Mouse (Mus musculus) erythroblast, embryonic 14.5 days (primary cell): Measurements from ENCODE around the gene Limk1. TPM values are rescaled to one million over a fixed set of nuclear protein-coding genes. Genes with fewer than 3 reads are reported as not detected.

Experiments used
- H3K27me3 ChIP-seq: 2 replicates; pipeline ENCODE4 v1.6.1; 2012; ENCODE audit warnings: inconsistent platforms; ENCODE audit not compliant: control insufficient read depth
- H3K36me3 ChIP-seq: 2 replicates; pipeline ENCODE4 v1.6.1; 2012; ENCODE audit warnings: mild to moderate bottlenecking, inconsistent platforms; ENCODE audit not compliant: control insufficient read depth
- H3K4me1 ChIP-seq: 2 replicates; pipeline ENCODE4 v1.6.1; 2012; ENCODE audit warnings: inconsistent platforms; ENCODE audit not compliant: control insufficient read depth
- H3K4me3 ChIP-seq: replicated peaks from 2 replicates; pipeline ENCODE3; 2012; ENCODE audit warnings: moderate library complexity, mild to moderate bottlenecking, inconsistent platforms
- H3K9me3 ChIP-seq: 2 replicates; pipeline ENCODE4 v1.6.1; 2012; ENCODE audit warnings: low read length, inconsistent platforms, mixed read lengths; ENCODE audit not compliant: control insufficient read depth
- GATA1 ChIP-seq: IDR thresholded peaks from 2 replicates; pipeline ENCODE4 v1.6.1; 2012; ENCODE audit warnings: low read length, inconsistent platforms, mixed read lengths
- TAL1 ChIP-seq: IDR thresholded peaks from 3 replicates; pipeline ENCODE4 v1.6.1; 2012; ENCODE audit warnings: low read length, inconsistent platforms, mixed read lengths
- polyA plus RNA-seq: library from polyadenylated mRNA; stranded (reverse); fragments of >175 nt; gene quantifications from 2 replicates; pipeline ENCODE4 v1.2.3, GENCODE M21; 2012

Gene Limk1
- polyA plus RNA-seq, 1 experiment: 0.39 TPM

DNA sequence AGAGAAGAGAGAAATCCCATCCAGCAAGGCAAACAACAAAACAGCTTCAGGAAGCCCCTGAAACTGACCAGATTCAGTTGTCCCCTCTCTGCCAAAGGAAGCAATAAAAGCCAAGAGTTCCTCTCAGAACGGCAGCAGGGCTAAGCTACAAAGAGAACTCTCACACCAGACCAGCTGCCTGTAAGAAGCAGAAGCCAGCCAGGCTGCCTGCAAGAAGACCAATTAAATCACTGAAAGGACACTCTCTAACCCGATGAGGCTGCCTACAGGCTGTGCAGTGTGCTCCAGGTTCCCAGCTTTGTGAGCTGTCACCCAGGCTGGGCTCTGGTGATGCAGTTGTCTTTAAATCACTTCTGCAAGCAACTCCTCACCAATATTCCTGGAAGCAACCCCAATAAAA lies 4.6 kb downstream of the Limk1 start:
- Histone ChIP-seq H3K36me3 (no peaks in the 10 kb centered on the region), H3K9me3 (no peaks in the 10 kb centered on the region), H3K27me3 (peaks cover 20% of the 10 kb centered on the region), H3K4me3 (no peak overlapping the region), H3K4me1 (peaks cover 30% of the 10 kb centered on the region)
- TF ChIP-seq TAL1 (no peak), GATA1 (no peak)

DNA sequence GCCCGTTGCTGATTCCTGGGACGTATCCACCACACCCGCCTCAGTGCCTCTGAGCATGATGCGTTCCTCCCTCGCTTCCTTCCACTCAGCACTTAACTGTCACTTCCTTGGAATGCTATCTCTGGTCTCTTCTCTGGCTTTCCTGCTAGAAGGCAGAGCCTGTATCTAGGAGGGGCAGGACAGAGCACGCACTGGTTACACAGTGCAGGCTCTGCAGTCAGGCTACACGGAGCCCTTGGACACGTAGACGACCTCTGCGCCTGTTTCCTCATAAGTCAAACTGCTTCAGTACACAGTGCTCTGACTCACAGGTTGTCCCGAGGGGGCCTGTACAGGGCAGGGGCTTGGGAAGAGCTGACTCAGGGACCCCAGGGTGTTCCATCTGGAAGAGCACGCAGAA lies 8.2 kb downstream of the Limk1 start:
- Histone ChIP-seq H3K36me3 (no peaks in the 10 kb centered on the region), H3K4me3 (no peak overlapping the region), H3K4me1 (peaks cover 39% of the 10 kb centered on the region), H3K9me3 (no peaks in the 10 kb centered on the region), H3K27me3 (no peaks in the 10 kb centered on the region)
- TF ChIP-seq GATA1 (no peak), TAL1 (no peak)

DNA sequence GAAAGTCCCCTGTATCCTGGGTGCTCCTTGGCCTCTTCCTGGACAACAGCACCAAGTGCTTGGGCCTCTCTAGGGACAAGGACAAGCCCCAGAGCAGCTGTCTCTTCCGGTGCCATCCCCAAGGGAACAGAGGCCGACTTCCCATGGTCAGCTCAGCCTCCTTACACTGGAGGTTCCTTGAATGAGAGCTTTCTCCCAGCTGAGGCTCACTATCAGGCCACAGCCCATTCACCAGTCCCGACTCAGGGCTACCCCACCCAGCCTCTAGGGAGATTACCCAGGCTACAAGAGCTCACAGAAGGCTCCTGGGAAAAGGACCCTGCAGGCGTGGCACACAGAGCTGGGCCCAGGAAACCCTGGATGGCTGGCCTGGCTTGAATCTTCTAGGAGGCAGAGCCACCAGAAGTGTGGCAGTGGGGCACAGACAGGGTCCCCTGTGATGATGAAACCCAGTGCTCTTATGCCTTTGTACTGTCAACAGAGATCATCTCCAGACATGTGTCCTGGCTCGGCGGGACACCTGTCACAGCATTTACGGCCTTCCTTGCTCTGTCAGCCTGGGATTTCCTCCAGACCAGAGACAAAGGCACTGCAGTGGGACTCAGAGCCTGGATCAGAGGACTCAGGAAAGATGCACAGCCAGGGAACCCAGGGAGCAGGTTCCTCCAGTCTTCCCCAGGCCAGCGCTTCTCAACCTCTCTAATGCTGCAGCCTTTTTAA lies 9.4 kb downstream of the Limk1 start:
- H3K4me3 ChIP-seq: no peak overlapping the region
- H3K4me1 ChIP-seq: peaks cover 39% of the 10 kb centered on the region
- TF ChIP-seq GATA1: no peak
- no peaks in the 10 kb centered on the region for H3K9me3 ChIP-seq
- no peaks in the 10 kb centered on the region for H3K36me3 ChIP-seq
- H3K27me3 ChIP-seq: no peaks in the 10 kb centered on the region

GRCm38 (mm10) chr5:134678031-134678430 lies 10.4 kb downstream of the Limk1 start:
- no peaks in the 10 kb centered on the region for H3K27me3 ChIP-seq
- H3K4me1 ChIP-seq: peaks cover 39% of the 10 kb centered on the region
- no peak overlapping the region for H3K4me3 ChIP-seq
- H3K9me3 ChIP-seq: no peaks in the 10 kb centered on the region
- TF ChIP-seq GATA1: no peak
- no peak for TF ChIP-seq TAL1
- H3K36me3 ChIP-seq: no peaks in the 10 kb centered on the region

- TF ChIP-seq TAL1 (no peak), GATA1 (no peak)
- Histone ChIP-seq H3K4me3 (no peak overlapping the region), H3K4me1 (peaks cover 39% of the 10 kb centered on the region), H3K9me3 (no peaks in the 10 kb centered on the region), H3K36me3 (no peaks in the 10 kb centered on the region), H3K27me3 (no peaks in the 10 kb centered on the region)
Measured at GRCm38 (mm10) chr5:134677491-134677890, 10.9 kb downstream of the Limk1 start.

DNA sequence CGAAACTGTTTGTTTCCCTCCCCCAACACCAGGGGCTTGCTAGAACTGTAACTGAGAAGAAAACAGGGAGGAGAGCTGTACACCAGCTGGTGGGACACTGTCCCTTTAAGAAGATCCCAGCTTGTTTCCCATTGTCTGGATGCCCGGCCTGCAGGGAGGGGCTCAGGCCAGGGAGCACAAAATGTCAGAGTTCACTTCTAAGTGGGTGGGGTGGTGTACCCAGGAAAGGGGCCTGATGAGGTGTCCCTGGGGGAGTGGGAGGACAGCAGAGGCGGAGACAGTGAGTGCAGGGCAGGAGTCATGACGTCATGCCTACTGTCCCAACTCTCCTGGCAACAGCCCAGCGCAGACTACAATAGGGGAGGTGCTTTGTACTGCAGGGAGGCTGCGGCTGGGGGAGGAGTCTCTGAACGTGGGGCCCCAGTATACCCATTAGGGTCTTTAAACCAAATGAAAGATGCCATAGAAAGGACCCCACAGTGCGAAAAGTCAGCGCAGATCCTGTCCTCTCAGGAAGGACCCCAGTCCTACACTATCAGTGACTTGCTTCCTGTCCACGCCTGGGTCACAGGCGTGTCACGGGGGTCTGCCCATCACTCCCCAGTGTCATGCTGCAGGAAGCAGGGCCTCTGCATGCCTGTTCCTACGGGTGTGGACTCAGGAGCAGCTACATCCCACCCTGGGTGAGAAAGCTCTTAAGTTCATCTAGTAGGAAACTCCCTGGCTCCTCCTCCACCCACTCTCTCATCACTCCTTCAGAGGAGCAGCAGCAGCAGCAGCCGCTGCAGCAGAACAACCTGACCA lies 12.2 kb downstream of the Limk1 start:
- TF ChIP-seq TAL1 (no peak), GATA1 (no peak)
- H3K27me3 ChIP-seq: no peaks in the 10 kb centered on the region
- H3K4me3 ChIP-seq: peak overlapping the region; percentile 6
- H3K9me3 ChIP-seq: no peaks in the 10 kb centered on the region
- no peaks in the 10 kb centered on the region for H3K36me3 ChIP-seq
- peaks cover 39% of the 10 kb centered on the region for H3K4me1 ChIP-seq

GRCm38 (mm10) chr5:134674977-134675376 lies 13.4 kb downstream of the Limk1 start:
- TF ChIP-seq TAL1 (no peak), GATA1 (no peak)
- H3K36me3 ChIP-seq: no peaks in the 10 kb centered on the region
- peaks cover 36% of the 10 kb centered on the region for H3K4me1 ChIP-seq
- H3K9me3 ChIP-seq: no peaks in the 10 kb centered on the region
- H3K4me3 ChIP-seq: no peak overlapping the region
- H3K27me3 ChIP-seq: no peaks in the 10 kb centered on the region

GRCm38 (mm10) chr5:134672611-134673010 lies 15.8 kb downstream of the Limk1 start:
- H3K36me3 ChIP-seq: no peaks in the 10 kb centered on the region; the same call in 1 of the 2 replicates

DNA sequence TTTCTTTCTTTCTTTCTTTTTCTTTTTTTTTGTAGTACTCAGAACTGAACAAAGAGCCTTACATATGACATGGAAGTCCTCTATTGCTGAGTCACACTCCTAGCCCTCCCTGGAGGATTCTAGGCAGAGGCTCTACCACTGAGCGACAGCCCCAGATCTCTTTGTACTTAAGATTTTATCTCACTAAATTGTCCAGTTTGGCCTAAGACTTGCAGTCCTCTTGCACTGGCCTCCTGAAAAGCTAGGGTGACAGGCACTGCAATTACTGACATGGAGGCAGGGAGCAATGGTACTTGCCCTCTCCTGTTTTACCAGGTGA lies 16.2 kb downstream of the Limk1 start:
- Histone ChIP-seq H3K4me3 (no peak overlapping the region), H3K9me3 (no peaks in the 10 kb centered on the region), H3K4me1 (peaks cover 15% of the 10 kb centered on the region), H3K36me3 (no peaks in the 10 kb centered on the region; the same call in 1 of the 2 replicates), H3K27me3 (no peaks in the 10 kb centered on the region)
- TF ChIP-seq GATA1 (no peak), TAL1 (no peak)

More at GRCm38 (mm10) chr5:134672611-134673010, 15.8 kb downstream of the Limk1 start:
- TF ChIP-seq GATA1 (no peak), TAL1 (no peak)
- Histone ChIP-seq H3K27me3 (no peaks in the 10 kb centered on the region), H3K4me1 (peaks cover 15% of the 10 kb centered on the region), H3K4me3 (no peak overlapping the region), H3K9me3 (no peaks in the 10 kb centered on the region)
